Mouse (Mus musculus): ENCODE results near the gene Tssk3. TPM values are rescaled to one million over a fixed set of nuclear protein-coding genes. Genes with fewer than 3 reads are reported as not detected.

The Tssk3 gene
- polyA plus RNA-seq, 1 experiment, result 267 TPM

GRCm38 (mm10) chr4:129514300-129514898, 23.6 kb upstream of the Tssk3 start:
- Histone ChIP-seq H3K27me3 (ENCODE audit: control insufficient read depth, insufficient read depth, low read length) (no peaks in the 10 kb centered on the region), H3K4me1 (ENCODE audit: control insufficient read depth, insufficient read depth, low read length) (peaks cover 10% of the 10 kb centered on the region), H3K4me3 (ENCODE audit: control insufficient read depth, low read depth, low read length) (peak overlapping the region; percentile 85), H3K36me3 (ENCODE audit: control insufficient read depth, insufficient read depth, low read length) (peaks cover 5% of the 10 kb centered on the region), H3K27ac (ENCODE audit: control insufficient read depth, insufficient read depth, low read depth, low read length) (no peak overlapping the region)
- peak; percentile 66; the same call in 1 of the 2 replicates for TF ChIP-seq CTCF (IDR thresholded peaks at IDR 0.05; ENCODE audit: control insufficient read depth, insufficient read depth, insufficient replicate concordance, low read depth, low read length)
- TF ChIP-seq POLR2A (IDR thresholded peaks at IDR 0.05; ENCODE audit: control insufficient read depth, low read depth, low read length), result no peak

- H3K36me3 ChIP-seq (ENCODE audit: control insufficient read depth, insufficient read depth, low read length), result peaks cover 5% of the 10 kb centered on the region
- peak overlapping the region; percentile 85 for H3K4me3 ChIP-seq (ENCODE audit: control insufficient read depth, low read depth, low read length)
- H3K4me1 ChIP-seq (ENCODE audit: control insufficient read depth, insufficient read depth, low read length), result peaks cover 10% of the 10 kb centered on the region
- no peak overlapping the region for H3K27ac ChIP-seq (ENCODE audit: control insufficient read depth, insufficient read depth, low read depth, low read length)
- no peaks in the 10 kb centered on the region for H3K27me3 ChIP-seq (ENCODE audit: control insufficient read depth, insufficient read depth, low read length)
- no peak for TF ChIP-seq POLR2A (IDR thresholded peaks at IDR 0.05; ENCODE audit: control insufficient read depth, low read depth, low read length)
- no peak for TF ChIP-seq CTCF (IDR thresholded peaks at IDR 0.05; ENCODE audit: control insufficient read depth, insufficient read depth, insufficient replicate concordance, low read depth, low read length)
Measured at GRCm38 (mm10) chr4:129513891-129514290, 23.1 kb upstream of the Tssk3 start.

DNA sequence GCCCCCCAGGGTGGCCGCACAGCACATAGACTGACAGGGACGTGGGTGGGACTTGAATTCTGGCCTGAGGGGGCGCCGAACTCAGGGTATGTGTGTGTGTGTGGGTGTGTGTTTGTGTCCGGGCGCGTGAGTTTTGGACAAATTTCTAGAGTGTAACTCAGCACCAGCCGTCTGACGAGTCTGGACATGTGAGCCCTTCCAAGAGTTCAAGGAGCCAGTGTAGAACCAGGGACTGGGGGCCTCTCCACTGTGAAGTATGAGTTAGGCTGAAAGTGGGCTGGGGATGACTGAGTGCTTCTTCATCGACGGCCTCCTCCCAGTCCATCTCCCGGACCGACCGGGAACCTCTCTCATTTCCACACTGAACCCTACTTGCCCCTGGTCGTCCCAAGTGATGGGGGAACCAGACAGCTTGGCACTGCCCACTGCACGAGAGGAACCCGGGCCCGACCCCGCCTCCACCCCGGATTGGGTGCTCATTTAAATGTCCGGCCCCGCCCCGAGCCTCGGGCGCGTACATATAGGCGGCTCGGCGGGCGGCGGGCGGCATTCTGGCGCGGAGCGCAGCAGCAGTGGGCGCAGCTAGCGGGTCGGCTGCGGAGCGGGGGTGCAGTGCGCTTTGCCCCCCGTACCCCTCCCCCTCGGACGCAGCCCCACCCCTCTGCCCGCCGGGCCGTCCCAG, 22.4 kb upstream of the Tssk3 start, which contains the start of gene Marcksl1:
Gene Marcksl1 (plus strand): TSS at position 496 of the 682 bp plus-strand sequence.
- H3K36me3 ChIP-seq (ENCODE audit: control insufficient read depth, insufficient read depth, low read length), result peaks cover 5% of the 10 kb centered on the region
- H3K27me3 ChIP-seq (ENCODE audit: control insufficient read depth, insufficient read depth, low read length), result no peaks in the 10 kb centered on the region
- TF ChIP-seq POLR2A (IDR thresholded peaks at IDR 0.05; ENCODE audit: control insufficient read depth, low read depth, low read length), result peak; percentile 86
- no peak for TF ChIP-seq CTCF (IDR thresholded peaks at IDR 0.05; ENCODE audit: control insufficient read depth, insufficient read depth, insufficient replicate concordance, low read depth, low read length)
- H3K4me3 ChIP-seq (ENCODE audit: control insufficient read depth, low read depth, low read length), result peak within 1 kb of the TSS; percentile 85
- peak within 1 kb of the TSS; percentile 10; the same call in 1 of the 2 replicates for H3K27ac ChIP-seq (ENCODE audit: control insufficient read depth, insufficient read depth, low read depth, low read length)
- H3K4me1 ChIP-seq (ENCODE audit: control insufficient read depth, insufficient read depth, low read length), result peaks cover 13% of the 10 kb centered on the region

GRCm38 (mm10) chr4:129511413-129512096, 20.7 kb upstream of the Tssk3 start:
- Histone ChIP-seq H3K36me3 (ENCODE audit: control insufficient read depth, insufficient read depth, low read length) (no peaks in the 10 kb centered on the region), H3K4me3 (ENCODE audit: control insufficient read depth, low read depth, low read length) (no peak overlapping the region), H3K4me1 (ENCODE audit: control insufficient read depth, insufficient read depth, low read length) (peaks cover 17% of the 10 kb centered on the region), H3K27me3 (ENCODE audit: control insufficient read depth, insufficient read depth, low read length) (no peaks in the 10 kb centered on the region), H3K27ac (ENCODE audit: control insufficient read depth, insufficient read depth, low read depth, low read length) (no peak overlapping the region)
- no peak for TF ChIP-seq CTCF (IDR thresholded peaks at IDR 0.05; ENCODE audit: control insufficient read depth, insufficient read depth, insufficient replicate concordance, low read depth, low read length)
- no peak for TF ChIP-seq POLR2A (IDR thresholded peaks at IDR 0.05; ENCODE audit: control insufficient read depth, low read depth, low read length)

- Histone ChIP-seq H3K27ac (ENCODE audit: control insufficient read depth, insufficient read depth, low read depth, low read length) (peak overlapping the region; percentile 55; the same call in 1 of the 2 replicates), H3K4me1 (ENCODE audit: control insufficient read depth, insufficient read depth, low read length) (peaks cover 17% of the 10 kb centered on the region), H3K4me3 (ENCODE audit: control insufficient read depth, low read depth, low read length) (no peak overlapping the region)
Measured at GRCm38 (mm10) chr4:129510723-129511412, 20.0 kb upstream of the Tssk3 start.

GRCm38 (mm10) chr4:129509650-129510049, 18.8 kb upstream of the Tssk3 start:
- no peak for TF ChIP-seq POLR2A (IDR thresholded peaks at IDR 0.05; ENCODE audit: control insufficient read depth, low read depth, low read length)
- no peak for TF ChIP-seq CTCF (IDR thresholded peaks at IDR 0.05; ENCODE audit: control insufficient read depth, insufficient read depth, insufficient replicate concordance, low read depth, low read length)
- peaks cover 17% of the 10 kb centered on the region for H3K4me1 ChIP-seq (ENCODE audit: control insufficient read depth, insufficient read depth, low read length)
- no peak overlapping the region for H3K4me3 ChIP-seq (ENCODE audit: control insufficient read depth, low read depth, low read length)
- H3K27ac ChIP-seq (ENCODE audit: control insufficient read depth, insufficient read depth, low read depth, low read length), result peak overlapping the region; percentile 9; the same call in 1 of the 2 replicates
- H3K27me3 ChIP-seq (ENCODE audit: control insufficient read depth, insufficient read depth, low read length), result no peaks in the 10 kb centered on the region
- H3K36me3 ChIP-seq (ENCODE audit: control insufficient read depth, insufficient read depth, low read length), result no peaks in the 10 kb centered on the region

More at GRCm38 (mm10) chr4:129510723-129511412, 20.0 kb upstream of the Tssk3 start:
- Histone ChIP-seq H3K27me3 (ENCODE audit: control insufficient read depth, insufficient read depth, low read length) (no peaks in the 10 kb centered on the region), H3K36me3 (ENCODE audit: control insufficient read depth, insufficient read depth, low read length) (no peaks in the 10 kb centered on the region)
- no peak for TF ChIP-seq POLR2A (IDR thresholded peaks at IDR 0.05; ENCODE audit: control insufficient read depth, low read depth, low read length)
- no peak for TF ChIP-seq CTCF (IDR thresholded peaks at IDR 0.05; ENCODE audit: control insufficient read depth, insufficient read depth, insufficient replicate concordance, low read depth, low read length)

All from testis, adult 2 months (tissue).